Mouse (Mus musculus) G1E (cell line): ENCODE measurements around the gene Gns. TPM values are rescaled to one million over a fixed set of nuclear protein-coding genes. Genes with fewer than 3 reads are reported as not detected.

Source experiments
- ATAC-seq: 2 replicates; pipeline ENCODE4 v1.8.0; 2016; ENCODE audit warnings: mild to moderate bottlenecking; ENCODE audit not compliant: insufficient number of reproducible peaks, poor library complexity, low FRiP score, severe bottlenecking; ENCODE audit errors: extremely low read depth
- DNase-seq: peaks from one replicate; pipeline ENCODE4 v3.0.0; 2012; ENCODE audit warnings: low spot score
- H3K27me3 ChIP-seq: 2 replicates; pipeline ENCODE4 v1.6.1; 2012; ENCODE audit warnings: mild to moderate bottlenecking, low read length, inconsistent platforms; ENCODE audit not compliant: insufficient read depth
- H3K36me3 ChIP-seq: replicated peaks from 2 replicates; pipeline ENCODE3; 2012; ENCODE audit warnings: mild to moderate bottlenecking, inconsistent platforms
- H3K4me1 ChIP-seq: 2 replicates; pipeline ENCODE4 v1.6.1; 2012; ENCODE audit warnings: low read depth, low read length, inconsistent platforms, mixed read lengths; ENCODE audit not compliant: insufficient read depth
- H3K4me3 ChIP-seq: 2 replicates; pipeline ENCODE4 v1.5.1; 2012; ENCODE audit warnings: low read depth, mild to moderate bottlenecking, inconsistent platforms, low read length, moderate library complexity, mixed read lengths
- H3K9me3 ChIP-seq: replicated peaks from 2 replicates; pipeline ENCODE4 v1.6.1; 2012; ENCODE audit warnings: inconsistent platforms
- CTCF ChIP-seq: IDR thresholded peaks from 2 replicates; pipeline ENCODE4 v1.5.1; 2012; ENCODE audit warnings: low read depth, low read length, inconsistent platforms, mixed read lengths
- GATA1 ChIP-seq: IDR thresholded peaks from 2 replicates; pipeline ENCODE4 v1.6.1; 2012; ENCODE audit warnings: borderline replicate concordance, low read length, inconsistent platforms, mixed read lengths
- GATA2 ChIP-seq: IDR thresholded peaks from 2 replicates; pipeline ENCODE4 v1.6.1; 2012; ENCODE audit warnings: low read depth, low read length, inconsistent platforms, borderline replicate concordance
- POLR2AphosphoS5 ChIP-seq: IDR thresholded peaks from 2 replicates; pipeline ENCODE4 v1.6.1; 2012; ENCODE audit warnings: low read depth, low read length, inconsistent platforms; ENCODE audit not compliant: insufficient replicate concordance
- TAL1 ChIP-seq: conservative IDR thresholded peaks from 2 replicates; pipeline ENCODE4 v1.6.1; 2012; ENCODE audit warnings: low read depth, low read length, inconsistent platforms, mixed read lengths
- polyA plus RNA-seq: library from polyadenylated mRNA; stranded (reverse); fragments of >175 nt; gene quantifications from 2 replicates; pipeline ENCODE4 v1.2.3, GENCODE M21; 2012
- total RNA-seq, 2 experiments: library from RNA; stranded (forward) in 1 of 2; stranded (reverse) in 1 of 2; fragments of 200-1000 nt in 1 of 2; fragments of >200 nt in 1 of 2; fragmentation: Nextera tagmentation in 1 of 2; gene quantifications; 2 replicates each; pipeline ENCODE4 v1.2.3; 2014 to 2017

Gns gene
- total RNA-seq (2014; fragmentation: Nextera tagmentation) (134 and 161 TPM in 2 replicates), total RNA-seq (2017) (133 and 138 TPM in 2 replicates), polyA plus RNA-seq (33.4 and 52.8 TPM in 2 replicates)

GRCm38 (mm10) chr10:121364801-121365564, at the start of gene Gns:
Gene Gns, plus strand, starts transcription at chr10:121365090.
- ATAC-seq (peak; percentile 73), DNase-seq (peak; percentile 95)
- H3K9me3 ChIP-seq = no peaks in the 10 kb centered on the region
- peaks cover 34% of the 10 kb centered on the region for H3K36me3 ChIP-seq
- TF ChIP-seq POLR2AphosphoS5 = no peak
- no peak for TF ChIP-seq CTCF
- no peak for TF ChIP-seq GATA2
- H3K27me3 ChIP-seq = no peaks in the 10 kb centered on the region
- peak within 1 kb of the TSS; percentile 99 for H3K4me3 ChIP-seq
- H3K4me1 ChIP-seq = peaks cover 59% of the 10 kb centered on the region

- no peak overlapping the region for H3K4me3 ChIP-seq
- H3K36me3 ChIP-seq = no peaks in the 10 kb centered on the region
- TF ChIP-seq GATA1 (no peak), GATA2 (no peak), POLR2AphosphoS5 (no peak), TAL1 (no peak), CTCF (no peak)
- ATAC-seq = no peak
- no peaks in the 10 kb centered on the region for H3K4me1 ChIP-seq
- H3K9me3 ChIP-seq = peaks cover 29% of the 10 kb centered on the region
- H3K27me3 ChIP-seq = no peaks in the 10 kb centered on the region
- DNase-seq = no peak
Observed at GRCm38 (mm10) chr10:121315321-121316283, 49.3 kb upstream of the Gns start.

- no peak overlapping the region for H3K4me3 ChIP-seq
- no peak for DNase-seq
- peaks cover 24% of the 10 kb centered on the region for H3K9me3 ChIP-seq
- H3K4me1 ChIP-seq = no peaks in the 10 kb centered on the region
- no peak for ATAC-seq
- TF ChIP-seq GATA2 (no peak), CTCF (no peak), POLR2AphosphoS5 (no peak), GATA1 (no peak), TAL1 (no peak)
- H3K27me3 ChIP-seq = no peaks in the 10 kb centered on the region
- H3K36me3 ChIP-seq = no peaks in the 10 kb centered on the region
Observed at GRCm38 (mm10) chr10:121316361-121316760, 48.5 kb upstream of the Gns start.

- Histone ChIP-seq H3K9me3 (peaks cover 18% of the 10 kb centered on the region), H3K27me3 (no peaks in the 10 kb centered on the region), H3K36me3 (no peaks in the 10 kb centered on the region), H3K4me1 (no peaks in the 10 kb centered on the region), H3K4me3 (no peak overlapping the region)
- no peak for ATAC-seq
- TF ChIP-seq TAL1 (no peak), CTCF (no peak), GATA2 (no peak), POLR2AphosphoS5 (no peak)
- DNase-seq = no peak
Observed at GRCm38 (mm10) chr10:121318397-121318950, 46.4 kb upstream of the Gns start.

GRCm38 (mm10) chr10:121323493-121323892, 41.4 kb upstream of the Gns start:
- H3K27me3 ChIP-seq = no peaks in the 10 kb centered on the region
- no peaks in the 10 kb centered on the region for H3K4me1 ChIP-seq
- no peak for TF ChIP-seq TAL1
- no peak overlapping the region for H3K4me3 ChIP-seq
- no peaks in the 10 kb centered on the region for H3K36me3 ChIP-seq
- 0 out of 2 replicates have a peak, but pooled peaks cover 4% of the 10 kb centered on the region for H3K9me3 ChIP-seq
- DNase-seq (no peak), ATAC-seq (no peak)

- Histone ChIP-seq H3K36me3 (no peaks in the 10 kb centered on the region), H3K4me3 (no peak overlapping the region), H3K4me1 (no peaks in the 10 kb centered on the region), H3K9me3 (no peaks in the 10 kb centered on the region), H3K27me3 (no peaks in the 10 kb centered on the region)
- TF ChIP-seq GATA2 (no peak), TAL1 (no peak), GATA1 (no peak), CTCF (no peak), POLR2AphosphoS5 (no peak)
- DNase-seq = no peak
- no peak for ATAC-seq
Observed at GRCm38 (mm10) chr10:121326167-121326566, 38.7 kb upstream of the Gns start.
